Mouse (Mus musculus) forebrain, embryonic 15.5 days (tissue): Measurements from ENCODE around the gene Trim11. TPM values are rescaled to one million over a fixed set of nuclear protein-coding genes. Genes with fewer than 3 reads are reported as not detected.

ENCODE experiments used
- ATAC-seq: fragments of 200-750 bp; cut with Nextera tagmentation; replicated peaks from 2 replicates; pipeline ENCODE4 v1.8.0; 2017; ENCODE audit warnings: mild to moderate bottlenecking, moderate TSS enrichment, moderate library complexity
- H3K27ac ChIP-seq: fragments of 300-500 bp; sonication (generic); replicated peaks from 2 replicates; pipeline ENCODE4 v1.5.1; 2015; ENCODE audit warnings: mild to moderate bottlenecking, inconsistent platforms
- H3K27me3 ChIP-seq: fragments of 300-500 bp; sonication (generic); 2 replicates; pipeline ENCODE4 v1.6.1; 2015; ENCODE audit warnings: inconsistent platforms
- H3K36me3 ChIP-seq: fragments of 300-500 bp; sonication (generic); 2 replicates; pipeline ENCODE4 v1.6.1; 2015; ENCODE audit warnings: mild to moderate bottlenecking, inconsistent platforms
- H3K4me1 ChIP-seq: fragments of 300-500 bp; sonication (generic); 2 replicates; pipeline ENCODE4 v1.6.1; 2015; ENCODE audit warnings: inconsistent platforms
- H3K4me2 ChIP-seq: fragments of 300-500 bp; sonication (generic); replicated peaks from 2 replicates; pipeline ENCODE4 v1.6.1; 2015; ENCODE audit warnings: mild to moderate bottlenecking, inconsistent platforms
- H3K4me3 ChIP-seq: fragments of 300-500 bp; sonication (generic); 2 replicates; pipeline ENCODE4 v1.5.1; 2015; ENCODE audit warnings: mild to moderate bottlenecking, inconsistent platforms
- H3K9ac ChIP-seq: fragments of 300-500 bp; sonication (generic); replicated peaks from 2 replicates; pipeline ENCODE4 v1.6.1; 2015; ENCODE audit warnings: mild to moderate bottlenecking, inconsistent platforms
- H3K9me3 ChIP-seq: fragments of 300-500 bp; sonication (generic); 2 replicates; pipeline ENCODE4 v1.6.1; 2016; ENCODE audit warnings: inconsistent platforms
- WGBS: fragments of 180-500 bp; shearing (Covaris S2); methylation state at CpG from one replicate; pipeline ENCODE4 v1.1.7; 2015; ENCODE audit warnings: mixed read lengths; 5-methylcytosine and 5-hydroxymethylcytosine counted together
- microRNA-seq: library from miRNA; unstranded; fragments of <30 nt; microRNA quantifications from one replicate; pipeline ENCODE4, GENCODE M21; 2016
- polyA plus RNA-seq: library from polyadenylated mRNA; unstranded; fragments of >200 nt; fragmentation: Nextera tagmentation; extraction: Ambion mirVana; gene quantifications from 2 replicates; pipeline ENCODE4 v1.2.1, GENCODE M21; 2015

The Trim11 gene
- polyA plus RNA-seq, 1 experiment from 2014 or later: 24.8 TPM

GRCm38 (mm10) chr11:58999158-58999557 is 21.3 kb downstream of the Trim11 start:
- 64% methylated on average over 11 of the region's 11 CpGs for WGBS
- Histone ChIP-seq H3K4me3 (no peak overlapping the region), H3K9ac (no peak overlapping the region), H3K9me3 (no peaks in the 10 kb centered on the region), H3K4me2 (no peak overlapping the region), H3K27me3 (peaks cover 7% of the 10 kb centered on the region; the same call in 1 of the 2 replicates), H3K36me3 (no peaks in the 10 kb centered on the region), H3K27ac (no peak overlapping the region), H3K4me1 (peaks cover 7% of the 10 kb centered on the region; the same call in 1 of the 2 replicates)
- no peak for ATAC-seq

GRCm38 (mm10) chr11:58999830-59000229 is 21.9 kb downstream of the Trim11 start:
- no peak for ATAC-seq
- no peak overlapping the region for H3K4me2 ChIP-seq
- H3K9ac ChIP-seq: no peak overlapping the region
- H3K36me3 ChIP-seq: no peaks in the 10 kb centered on the region
- H3K27ac ChIP-seq: no peak overlapping the region
- 79% methylated on average over 6 of the region's 6 CpGs for WGBS
- 0 out of 2 replicates have a peak, but pooled peaks cover under 1% of the 10 kb centered on the region for H3K4me1 ChIP-seq
- peaks cover 6% of the 10 kb centered on the region; the same call in 1 of the 2 replicates for H3K27me3 ChIP-seq
- no peaks in the 10 kb centered on the region for H3K9me3 ChIP-seq
- no peak overlapping the region for H3K4me3 ChIP-seq

- H3K27ac ChIP-seq: no peak overlapping the region
- no peaks in the 10 kb centered on the region for H3K4me1 ChIP-seq
- no peak overlapping the region for H3K4me3 ChIP-seq
- H3K36me3 ChIP-seq: no peaks in the 10 kb centered on the region
- no peak overlapping the region for H3K9ac ChIP-seq
- no peaks in the 10 kb centered on the region for H3K9me3 ChIP-seq
- no peak overlapping the region for H3K4me2 ChIP-seq
- WGBS: 92% methylated on average over 21 of the region's 21 CpGs
- ATAC-seq: no peak
- H3K27me3 ChIP-seq: no peaks in the 10 kb centered on the region; the same call in 1 of the 2 replicates
Measured at GRCm38 (mm10) chr11:59000635-59001034, 22.7 kb downstream of the Trim11 start.

DNA sequence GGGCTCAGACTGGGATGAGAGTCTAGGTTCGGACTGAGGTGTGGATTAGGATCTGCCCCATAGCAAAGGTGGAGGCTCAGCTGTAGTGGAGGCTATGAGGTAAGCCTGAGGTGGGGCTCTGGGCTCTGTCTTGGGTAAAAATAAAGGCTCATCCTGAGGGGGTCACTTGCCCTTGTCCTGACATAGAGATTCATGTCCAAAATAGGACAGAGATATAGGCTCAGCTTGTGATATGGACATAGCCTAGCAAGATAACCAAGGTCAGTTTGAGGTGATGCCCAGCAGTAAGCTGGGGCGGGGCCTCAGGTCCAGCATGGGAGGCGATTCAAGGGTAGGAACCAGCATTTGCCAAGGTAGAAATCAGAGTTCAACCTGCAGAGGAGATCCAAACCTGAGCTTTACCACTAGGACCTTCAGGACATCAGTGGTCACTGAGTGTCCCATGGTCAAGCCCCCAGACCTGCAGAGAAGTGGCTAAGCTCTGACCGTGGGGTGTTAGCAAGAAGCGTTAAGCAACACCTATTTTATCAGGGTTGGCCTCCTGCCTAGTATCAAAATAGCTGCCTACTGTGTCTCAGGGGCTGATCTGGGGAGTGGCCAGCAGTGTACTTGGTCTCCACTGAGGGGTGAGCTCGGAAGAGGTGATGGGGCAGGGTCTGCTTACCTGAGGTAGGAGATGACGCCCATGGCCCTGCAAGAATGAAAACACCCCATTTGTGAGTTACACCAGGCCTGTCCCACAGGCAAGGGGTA is 24.6 kb downstream of the Trim11 start:
- WGBS: 82% methylated on average over 7 of the region's 7 CpGs

DNA sequence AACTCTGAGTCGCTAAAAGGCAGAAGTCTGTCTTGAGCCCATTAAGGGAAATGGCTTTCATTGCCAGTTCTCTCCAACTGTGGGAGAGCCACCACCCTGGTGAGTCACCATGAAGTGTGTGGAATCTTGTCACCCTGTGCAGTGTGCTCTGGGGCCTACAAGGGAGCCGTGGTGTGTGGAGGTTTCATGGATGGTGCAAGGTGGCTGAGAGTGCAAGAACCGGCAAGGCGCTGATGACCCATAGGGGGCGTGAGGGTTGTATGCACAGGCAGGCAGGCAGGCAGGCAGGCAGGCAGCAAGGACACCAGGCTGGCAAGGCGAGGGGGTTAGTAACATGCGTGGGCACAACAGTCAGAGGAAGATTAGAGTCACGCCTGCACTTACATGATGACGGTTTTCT is 37.2 kb downstream of the Trim11 start:
- Histone ChIP-seq H3K4me2 (no peak overlapping the region), H3K27ac (no peak overlapping the region), H3K36me3 (no peaks in the 10 kb centered on the region), H3K4me1 (no peaks in the 10 kb centered on the region), H3K9me3 (no peaks in the 10 kb centered on the region), H3K27me3 (no peaks in the 10 kb centered on the region), H3K4me3 (no peak overlapping the region), H3K9ac (no peak overlapping the region)
- 32% methylated on average over 9 of the region's 9 CpGs for WGBS
- ATAC-seq: no peak

More for the DNA sequence above, 24.6 kb downstream of the Trim11 start:
- ATAC-seq: no peak
- Histone ChIP-seq H3K27ac (no peak overlapping the region), H3K36me3 (no peaks in the 10 kb centered on the region), H3K4me2 (no peak overlapping the region), H3K9me3 (no peaks in the 10 kb centered on the region), H3K27me3 (no peaks in the 10 kb centered on the region), H3K4me1 (no peaks in the 10 kb centered on the region), H3K4me3 (no peak overlapping the region), H3K9ac (no peak overlapping the region)

- Histone ChIP-seq H3K27me3 (no peaks in the 10 kb centered on the region), H3K4me2 (no peak overlapping the region), H3K27ac (no peak overlapping the region), H3K9me3 (no peaks in the 10 kb centered on the region), H3K9ac (no peak overlapping the region), H3K4me1 (no peaks in the 10 kb centered on the region), H3K36me3 (no peaks in the 10 kb centered on the region), H3K4me3 (no peak overlapping the region)
- WGBS: 87% methylated on average over 6 of the region's 6 CpGs
- no peak for ATAC-seq
Measured at GRCm38 (mm10) chr11:59026411-59026810, 48.5 kb downstream of the Trim11 start.

DNA sequence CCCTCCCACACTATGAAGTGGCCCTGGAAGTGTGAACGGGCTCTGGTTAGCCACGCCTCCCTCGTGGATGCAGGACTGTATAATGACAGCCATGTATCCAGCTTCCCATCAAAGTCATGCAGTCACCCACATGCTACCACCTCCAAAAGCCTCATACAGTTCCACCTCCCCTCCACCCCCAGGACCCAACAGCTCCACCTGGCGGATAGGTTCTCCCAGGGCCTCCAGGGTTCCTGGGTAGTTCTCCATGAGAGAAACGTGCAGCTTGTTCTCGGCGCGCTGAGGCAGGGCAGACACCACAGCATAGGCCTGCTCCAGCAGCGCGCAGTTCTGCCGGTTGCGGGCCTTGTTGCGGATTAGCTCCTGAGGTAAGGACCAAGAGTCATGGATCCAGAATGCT is 51.1 kb downstream of the Trim11 start:
- H3K27ac ChIP-seq: no peak overlapping the region
- H3K4me2 ChIP-seq: no peak overlapping the region
- 92% methylated on average over 13 of the region's 13 CpGs for WGBS
- no peak overlapping the region for H3K4me3 ChIP-seq
- H3K27me3 ChIP-seq: no peaks in the 10 kb centered on the region
- no peaks in the 10 kb centered on the region for H3K9me3 ChIP-seq
- no peaks in the 10 kb centered on the region for H3K4me1 ChIP-seq
- no peaks in the 10 kb centered on the region for H3K36me3 ChIP-seq
- no peak for ATAC-seq
- no peak overlapping the region for H3K9ac ChIP-seq

Small RNAs within 50 kb of the gene (microRNA-seq; reads per million reads assigned to microRNA genes)
- not detected for gene Gm44313

Other genes starting within 250 kb of the Trim11 start
- 0.06 and 0.10 TPM in 2 replicates for gene Olfr317, start 238.9 kb upstream of the Trim11 start, polyA plus RNA-seq
- gene Olfr316, start 225.4 kb upstream of the Trim11 start, polyA plus RNA-seq: 0.08 TPM in 1 of 2 replicates, not detected in the other
- not detected in 2 replicates for gene Olfr315, start 204.9 kb upstream of the Trim11 start, polyA plus RNA-seq
- not detected in 2 replicates for gene Olfr314, start 195.1 kb upstream of the Trim11 start, polyA plus RNA-seq
- gene Fam183b, start 176.1 kb upstream of the Trim11 start, polyA plus RNA-seq: 4.9 and 8.4 TPM in 2 replicates
- gene Olfr313, start 163.1 kb upstream of the Trim11 start, polyA plus RNA-seq: not detected in 2 replicates
- gene Olfr312, start 148.9 kb upstream of the Trim11 start, polyA plus RNA-seq: not detected in 2 replicates
- gene Olfr311, start 138.8 kb upstream of the Trim11 start, polyA plus RNA-seq: not detected in 2 replicates
- gene Gm12258, start 130.9 kb upstream of the Trim11 start, polyA plus RNA-seq: 22.9 TPM in 2 replicates
- gene 2810021J22Rik, start 110.9 kb upstream of the Trim11 start, polyA plus RNA-seq: 11.5 and 11.6 TPM in 2 replicates
- gene Zfp39, start 73.9 kb upstream of the Trim11 start, polyA plus RNA-seq: 5.9 and 7.0 TPM in 2 replicates
- gene Btnl10, start 60.2 kb upstream of the Trim11 start, polyA plus RNA-seq: not detected in 2 replicates
- 508 and 517 TPM in 2 replicates for gene Rnf187, start 39.2 kb upstream of the Trim11 start, polyA plus RNA-seq
- 355 and 373 TPM in 2 replicates for gene Hist3h2ba, start 29.2 kb upstream of the Trim11 start, polyA plus RNA-seq
- 155 and 160 TPM in 2 replicates for gene Hist3h2a, start 23.4 kb upstream of the Trim11 start, polyA plus RNA-seq
- gene Trim17, start 23.4 kb upstream of the Trim11 start, polyA plus RNA-seq: 1.9 and 2.7 TPM in 2 replicates
- gene Obscn, start 158.3 kb downstream of the Trim11 start, polyA plus RNA-seq: 0.06 and 0.19 TPM in 2 replicates
- gene Iba57, start 185.6 kb downstream of the Trim11 start, polyA plus RNA-seq: 6.8 and 7.1 TPM in 2 replicates
- 0.11 and 0.20 TPM in 2 replicates for gene Gjc2, start 205.1 kb downstream of the Trim11 start, polyA plus RNA-seq
- gene Guk1, start 214.1 kb downstream of the Trim11 start, polyA plus RNA-seq: 176 and 183 TPM in 2 replicates
- gene Mrpl55, start 224.4 kb downstream of the Trim11 start, polyA plus RNA-seq: 95.4 and 96.1 TPM in 2 replicates
- gene 2310033P09Rik, start 230.2 kb downstream of the Trim11 start, polyA plus RNA-seq: 27.8 and 31.5 TPM in 2 replicates